Mouse (Mus musculus) common myeloid progenitor, adult 5-6 weeks (primary cell): ENCODE data around the gene Rhoj. TPM values are rescaled to one million over a fixed set of nuclear protein-coding genes. Genes with fewer than 3 reads are reported as not detected.

Experiments
- ATAC-seq: replicated peaks from 2 replicates; pipeline ENCODE4 v1.8.0; 2016; ENCODE audit warnings: low read depth, mild to moderate bottlenecking, moderate TSS enrichment, inconsistent platforms; ENCODE audit not compliant: poor library complexity, severe bottlenecking
- total RNA-seq: library from RNA; stranded (forward); fragments of 200-1000, 187-1606 nt; gene quantifications from 2 replicates; pipeline ENCODE4 v1.2.3, GENCODE M21; 2017

Rhoj gene
- total RNA-seq: not detected in 2 replicates

- ATAC-seq: peak; percentile 66
Observed at GRCm38 (mm10) chr12:75307961-75308951, at the start of gene Rhoj. Gene Rhoj (plus strand): TSS chr12:75308322.

GRCm38 (mm10) chr12:75271726-75272125, 36.4 kb upstream of the Rhoj start:
- ATAC-seq: peak; percentile 78

- ATAC-seq: no peak
Observed at GRCm38 (mm10) chr12:75275730-75276129, 32.4 kb upstream of the Rhoj start.

DNA sequence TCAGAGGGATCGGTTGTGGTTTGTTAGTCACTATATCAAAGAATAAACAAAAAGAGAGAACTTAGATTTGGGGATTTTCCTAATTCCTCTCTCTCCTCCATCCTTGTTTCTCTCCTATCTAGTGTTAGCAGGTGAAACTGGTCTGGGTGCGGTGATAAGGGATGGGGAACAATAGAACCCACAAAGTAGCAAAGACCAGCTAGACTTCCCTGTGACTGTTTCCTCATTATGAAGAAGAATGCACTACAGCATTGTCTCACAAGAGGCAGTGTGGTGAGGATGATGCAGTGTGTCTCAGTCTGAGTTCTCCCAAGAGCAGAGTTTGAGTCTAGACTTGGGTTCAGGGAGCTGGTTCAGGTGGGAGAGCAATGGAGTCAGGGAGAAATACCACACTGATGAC, 30.7 kb upstream of the Rhoj start:
- ATAC-seq: peak; percentile 86

DNA sequence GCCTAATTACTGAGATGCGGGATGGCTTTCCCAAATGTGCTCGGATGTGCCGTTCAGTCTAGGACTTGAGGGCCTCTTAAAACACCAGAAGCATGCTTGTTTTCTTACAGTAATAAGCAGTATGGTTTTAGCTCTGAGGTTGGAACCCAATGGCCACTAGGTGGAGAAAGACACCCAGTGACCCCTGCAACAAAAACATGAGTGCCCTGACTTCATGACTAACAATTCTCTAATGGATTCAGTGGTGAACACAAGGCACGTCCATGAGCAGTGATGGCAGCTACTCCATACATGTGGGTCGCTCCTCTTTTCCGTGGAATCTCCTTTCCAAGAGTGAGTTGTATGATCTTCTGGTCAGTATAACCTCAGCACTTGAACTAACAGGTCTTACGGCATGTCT, 27.6 kb upstream of the Rhoj start:
- ATAC-seq: peak; percentile 50; the same call in 1 of the 2 replicates

GRCm38 (mm10) chr12:75283226-75283625, 24.9 kb upstream of the Rhoj start:
- peak; percentile 84 for ATAC-seq

- no peak for ATAC-seq
Observed at GRCm38 (mm10) chr12:75286166-75286565, 22.0 kb upstream of the Rhoj start.

DNA sequence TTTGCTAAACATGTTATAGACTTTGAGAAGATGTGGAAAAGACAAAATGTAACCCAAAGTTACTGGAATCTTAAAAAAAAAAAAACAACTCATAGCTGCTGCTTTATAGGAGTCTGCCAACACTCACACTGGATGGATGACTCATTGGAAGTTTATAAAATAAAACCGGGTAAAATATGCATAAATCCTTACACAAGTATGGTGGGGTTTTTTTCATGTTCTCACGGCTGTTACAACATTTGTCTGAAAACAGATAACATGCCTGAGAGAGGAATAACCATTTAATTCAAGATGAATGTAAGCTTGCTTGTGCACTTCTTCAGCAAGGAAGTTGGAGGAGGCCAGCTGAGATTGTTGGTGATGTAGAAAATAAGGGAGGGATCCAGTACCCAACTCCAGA, 17.6 kb upstream of the Rhoj start:
- ATAC-seq: no peak

DNA sequence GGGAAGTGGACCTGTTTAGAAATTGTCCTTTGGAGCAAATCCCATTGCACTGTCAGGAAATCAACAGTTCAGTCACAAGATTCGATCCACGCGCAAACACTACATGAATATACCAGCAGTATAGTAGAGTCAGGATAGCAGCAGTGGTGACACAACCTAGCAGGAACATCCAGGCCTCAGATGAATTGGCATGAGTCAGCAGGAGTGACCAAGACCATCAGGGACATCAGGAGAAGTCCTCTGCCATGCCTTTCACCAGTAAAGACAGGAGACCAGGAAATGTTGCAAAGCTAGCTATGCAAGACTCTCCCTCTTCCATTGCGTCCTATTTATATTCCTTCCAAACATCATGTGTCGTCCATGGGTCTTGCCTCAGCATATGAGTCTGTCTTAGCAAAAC, 16.6 kb upstream of the Rhoj start:
- ATAC-seq: no peak

- ATAC-seq: no peak
Observed at GRCm38 (mm10) chr12:75292939-75293338, 15.2 kb upstream of the Rhoj start.

GRCm38 (mm10) chr12:75299865-75300264, 8.3 kb upstream of the Rhoj start:
- ATAC-seq: 0 out of 2 replicates have a peak, but pooled peaks have one; percentile 15

DNA sequence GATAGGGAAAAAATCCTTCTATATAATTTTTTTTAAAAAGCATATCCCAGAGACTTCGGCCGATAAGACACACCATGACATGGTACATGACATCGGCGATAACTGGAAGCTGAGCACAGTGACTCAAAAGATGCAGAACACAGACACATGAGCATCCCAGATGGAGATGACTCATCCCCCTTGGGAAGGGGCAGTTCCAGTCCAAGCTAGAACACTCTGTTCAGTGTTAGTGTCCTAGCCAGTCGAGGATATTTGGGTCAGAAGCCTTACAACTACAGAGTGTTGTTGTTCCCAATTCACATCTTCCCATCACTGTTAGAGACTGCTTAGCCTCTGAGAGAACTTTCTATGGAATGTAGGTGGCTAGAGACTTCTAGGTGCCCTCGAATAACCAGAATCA, 4.0 kb upstream of the Rhoj start:
- no peak for ATAC-seq

- ATAC-seq: no peak
Observed at GRCm38 (mm10) chr12:75309756-75310155, 1.6 kb downstream of the Rhoj start.

- no peak for ATAC-seq
Observed at GRCm38 (mm10) chr12:75310766-75311165, 2.6 kb downstream of the Rhoj start.

GRCm38 (mm10) chr12:75311879-75312278, 3.8 kb downstream of the Rhoj start:
- ATAC-seq: no peak

DNA sequence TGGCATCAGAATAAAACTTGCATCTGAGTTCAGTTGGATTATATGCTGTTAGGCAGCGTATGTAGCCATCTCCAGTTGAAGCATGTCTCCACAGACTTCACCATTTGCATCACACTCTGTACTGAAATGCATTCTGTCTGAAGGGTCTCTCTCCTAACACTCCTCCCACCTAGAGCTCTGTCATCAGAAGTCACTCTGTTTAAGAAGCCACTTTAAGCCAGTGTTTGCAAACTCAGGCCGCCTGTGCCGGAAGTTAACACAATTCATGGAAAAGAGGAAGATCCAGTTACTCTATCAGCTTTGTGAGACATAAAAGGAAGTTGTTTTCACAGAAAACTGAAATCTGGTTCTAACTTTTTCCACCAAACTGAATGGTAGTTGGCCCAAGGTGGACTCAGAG, 5.9 kb downstream of the Rhoj start:
- peak; percentile 39; the same call in 1 of the 2 replicates for ATAC-seq

DNA sequence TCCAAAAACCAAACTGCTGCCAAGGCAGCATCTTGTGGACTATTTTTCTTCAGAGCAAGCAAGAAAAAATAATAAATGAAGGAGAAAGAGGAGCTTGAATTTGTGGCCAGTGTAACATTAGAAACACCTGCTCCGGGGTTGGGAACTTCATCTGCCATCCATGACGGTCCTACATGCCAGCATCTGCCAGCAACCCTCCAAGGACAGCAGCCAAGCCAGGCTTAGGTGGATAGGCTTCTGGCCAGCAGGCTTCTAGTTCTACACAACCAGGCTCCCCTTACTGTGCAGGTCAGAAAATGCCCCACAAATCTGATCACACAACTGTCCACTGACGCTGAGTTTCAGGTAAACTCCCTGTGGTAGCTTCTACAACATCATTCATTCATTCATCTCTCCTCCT, 7.7 kb downstream of the Rhoj start:
- ATAC-seq: no peak

DNA sequence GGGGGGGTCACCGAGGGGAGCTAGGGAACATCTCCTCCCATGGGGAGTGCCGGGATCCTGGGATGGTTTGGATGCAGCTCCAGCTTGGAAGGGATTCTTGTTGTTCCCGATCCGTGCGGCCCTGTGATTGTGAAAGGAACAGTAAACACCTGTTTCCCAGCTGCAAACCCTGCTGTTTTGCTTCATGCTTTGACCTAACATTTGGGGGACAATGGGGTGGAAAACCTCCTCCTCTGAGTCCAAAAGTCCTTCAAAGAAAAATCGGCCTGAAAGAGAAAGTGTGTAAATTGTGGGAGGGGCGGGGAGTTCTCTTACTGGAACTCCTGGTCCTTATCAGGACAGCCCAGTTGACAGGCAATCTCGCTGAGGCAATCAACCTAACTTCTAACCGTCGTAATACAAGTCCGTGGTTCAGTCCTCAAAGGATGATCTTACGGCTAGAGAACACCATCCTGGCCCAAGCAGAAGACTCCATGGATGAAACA, 12.4 kb downstream of the Rhoj start:
- peak; percentile 83 for ATAC-seq

- ATAC-seq: no peak
Observed at GRCm38 (mm10) chr12:75321189-75321588, 13.1 kb downstream of the Rhoj start.

- ATAC-seq: no peak
Observed at GRCm38 (mm10) chr12:75329188-75329587, 21.1 kb downstream of the Rhoj start.

- ATAC-seq: no peak
Observed at GRCm38 (mm10) chr12:75339894-75340293, 31.8 kb downstream of the Rhoj start.
